Mouse (Mus musculus): Measurements from ENCODE around the gene Tesk2. TPM values are rescaled to one million over a fixed set of nuclear protein-coding genes. Genes with fewer than 3 reads are reported as not detected.
A peak's percentile ranks its signal among the peaks of the same experiment; 100 is the strongest.
"Not testable (repeated sequence)": the region's sequence is repeated elsewhere in the genome, so short reads cannot be mapped to it uniquely, and the experiment has no call there.

Tesk2 gene
- total RNA-seq, 2 experiments from 2014 or later = 1.5 TPM

- intact Hi-C loops (cut with DNase I) = no loop called here
- no peak for DNase-seq
- no peak for TF ChIP-seq CTCF (IDR thresholded peaks at IDR 0.05)
- no peak overlapping the region for H3K4me3 ChIP-seq
- H3K27ac ChIP-seq = peak overlapping the region; percentile 63
Measured at GRCm38 (mm10) chr4:116815276-116815675, 94.5 kb downstream of the Tesk2 start.

GRCm38 (mm10) chr4:116817486-116817885 lies 96.7 kb downstream of the Tesk2 start:
- Histone ChIP-seq H3K27ac (no peak overlapping the region), H3K4me3 (no peak overlapping the region)
- no peak for TF ChIP-seq CTCF (IDR thresholded peaks at IDR 0.05)
- no peak for DNase-seq
- intact Hi-C loops (cut with DNase I) = no loop called here

- TF ChIP-seq CTCF (IDR thresholded peaks at IDR 0.05) = no peak
- Histone ChIP-seq H3K27ac (no peak overlapping the region), H3K4me3 (peak overlapping the region; percentile 80)
- no peak for DNase-seq
- intact Hi-C loops (cut with DNase I) = no loop called here
Measured at GRCm38 (mm10) chr4:116819968-116820901, 99.5 kb downstream of the Tesk2 start.

- peak; percentile 88 for DNase-seq
- Histone ChIP-seq H3K4me3 (peak overlapping the region; percentile 80), H3K27ac (peak overlapping the region; percentile 78)
- intact Hi-C loops (cut with DNase I) = no loop called here
- peak; percentile 42 for TF ChIP-seq CTCF (IDR thresholded peaks at IDR 0.05)
Measured at GRCm38 (mm10) chr4:116820902-116821693, 100.3 kb downstream of the Tesk2 start.

- Histone ChIP-seq H3K4me3 (peak within 1 kb of the TSS; percentile 80), H3K27ac (peak within 1 kb of the TSS; percentile 78)
- TF ChIP-seq CTCF (IDR thresholded peaks at IDR 0.05) = no peak
- DNase-seq = no peak
- intact Hi-C loops (cut with DNase I) = no loop called here
Measured at GRCm38 (mm10) chr4:116821694-116822016, 100.9 kb downstream of the Tesk2 start, which contains the start of gene Hpdl. Hpdl (minus strand) TSS chr4:116821707.

- intact Hi-C loops (cut with DNase I) = no loop called here
- H3K27ac ChIP-seq = peak overlapping the region; percentile 96
- peak overlapping the region; percentile 74 for H3K4me3 ChIP-seq
- DNase-seq = peak; percentile 84
- TF ChIP-seq CTCF (IDR thresholded peaks at IDR 0.05) = no peak
Measured at GRCm38 (mm10) chr4:116824541-116825004, 103.8 kb downstream of the Tesk2 start.

GRCm38 (mm10) chr4:116827819-116828218 lies 107.1 kb downstream of the Tesk2 start:
- no peak for DNase-seq
- intact Hi-C loops (cut with DNase I) = loop anchor here (2.0 kb wide), 2 partner anchors 165 to 313 kb away; no protein-coding TSS in a partner anchor

GRCm38 (mm10) chr4:116829364-116830069 lies 108.8 kb downstream of the Tesk2 start:
- DNase-seq = no peak
- H3K27ac ChIP-seq = no peak overlapping the region
- no peak for TF ChIP-seq CTCF (IDR thresholded peaks at IDR 0.05)
- H3K4me3 ChIP-seq = no peak overlapping the region
- intact Hi-C loops (cut with DNase I) = loop anchor here (2.0 kb wide), 1 partner anchor 311 kb away; no protein-coding TSS in a partner anchor

More at GRCm38 (mm10) chr4:116827819-116828218, 107.1 kb downstream of the Tesk2 start:
- Histone ChIP-seq H3K4me3 (no peak overlapping the region), H3K27ac (no peak overlapping the region)
- TF ChIP-seq CTCF (IDR thresholded peaks at IDR 0.05) = peak; percentile 78

GRCm38 (mm10) chr4:116830070-116830368 lies 109.3 kb downstream of the Tesk2 start:
- intact Hi-C loops (cut with DNase I) = no loop called here
- Histone ChIP-seq H3K27ac (no peak overlapping the region), H3K4me3 (no peak overlapping the region)
- no peak for DNase-seq
- no peak for TF ChIP-seq CTCF (IDR thresholded peaks at IDR 0.05)

- intact Hi-C loops (cut with DNase I) = no loop called here
- Histone ChIP-seq H3K27ac (no peak overlapping the region), H3K4me3 (no peak overlapping the region)
- TF ChIP-seq CTCF (IDR thresholded peaks at IDR 0.05) = no peak
- DNase-seq = no peak
Measured at GRCm38 (mm10) chr4:116838999-116839398, 118.3 kb downstream of the Tesk2 start.

- H3K4me3 ChIP-seq; intact Hi-C loops (cut with DNase I); DNase-seq; H3K27ac ChIP-seq: not testable (repeated sequence)
Measured at GRCm38 (mm10) chr4:116840096-116840495, 119.3 kb downstream of the Tesk2 start.

- DNase-seq = no peak
- intact Hi-C loops (cut with DNase I) = no loop called here
- no peak overlapping the region for H3K4me3 ChIP-seq
- TF ChIP-seq CTCF (IDR thresholded peaks at IDR 0.05) = no peak
- H3K27ac ChIP-seq = no peak overlapping the region
Measured at GRCm38 (mm10) chr4:116840841-116841240, 120.1 kb downstream of the Tesk2 start.
